Mouse (Mus musculus) bone marrow macrophage, adult 2 months (primary cell): ENCODE data around the gene Parva. TPM values are rescaled to one million over a fixed set of nuclear protein-coding genes. Genes with fewer than 3 reads are reported as not detected.

ENCODE experiments used
- H3K27ac ChIP-seq: 2 replicates; pipeline ENCODE4 v1.5.1; 2012; ENCODE audit warnings: low read depth, low read length; ENCODE audit not compliant: insufficient read depth
- H3K4me1 ChIP-seq: 2 replicates; pipeline ENCODE4 v1.6.1; 2012; ENCODE audit warnings: low read length; ENCODE audit not compliant: control insufficient read depth, insufficient read depth
- H3K4me3 ChIP-seq: 2 replicates; pipeline ENCODE4 v1.5.1; 2012; ENCODE audit warnings: mild to moderate bottlenecking, low read length, moderate library complexity; ENCODE audit not compliant: insufficient read depth
- CTCF ChIP-seq: IDR thresholded peaks from 2 replicates; pipeline ENCODE4 v1.5.1; 2012; ENCODE audit warnings: low read depth, mild to moderate bottlenecking, low read length, moderate library complexity
- POLR2A ChIP-seq: IDR thresholded peaks from 2 replicates; pipeline ENCODE4 v1.6.1; 2012; ENCODE audit warnings: mild to moderate bottlenecking, low read depth, low read length, borderline replicate concordance
- polyA plus RNA-seq: library from polyadenylated mRNA; stranded (reverse); fragments of >200 nt; gene quantifications from 2 replicates; pipeline ENCODE4 v1.2.4, GENCODE M21; 2012; ENCODE audit not compliant: missing spikeins, insufficient read depth, insufficient read length

Gene Parva
- polyA plus RNA-seq, 1 experiment = 0.71 TPM

DNA sequence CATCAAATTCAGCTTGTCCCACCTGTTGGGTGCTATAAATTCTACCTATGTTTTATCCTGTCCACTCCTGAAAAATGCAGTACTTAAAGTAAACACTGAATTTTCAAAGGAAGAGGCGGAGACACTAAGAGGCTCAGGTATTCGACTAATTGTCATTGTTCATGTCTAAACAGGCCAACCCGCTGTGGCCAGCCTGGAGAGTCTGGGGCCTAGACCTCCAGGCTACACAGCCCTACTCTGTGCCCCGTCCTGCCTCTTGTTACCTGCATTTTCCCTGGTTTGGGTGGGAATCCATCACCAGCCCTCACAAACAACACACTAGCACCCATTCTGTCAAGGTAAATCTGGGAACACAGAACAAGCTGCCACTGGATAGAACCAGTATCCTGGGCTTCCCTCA, 9.7 kb upstream of the Parva start:
- TF ChIP-seq POLR2A (no peak), CTCF (no peak)
- Histone ChIP-seq H3K4me3 (no peak overlapping the region), H3K4me1 (no peaks in the 10 kb centered on the region), H3K27ac (no peak overlapping the region)

DNA sequence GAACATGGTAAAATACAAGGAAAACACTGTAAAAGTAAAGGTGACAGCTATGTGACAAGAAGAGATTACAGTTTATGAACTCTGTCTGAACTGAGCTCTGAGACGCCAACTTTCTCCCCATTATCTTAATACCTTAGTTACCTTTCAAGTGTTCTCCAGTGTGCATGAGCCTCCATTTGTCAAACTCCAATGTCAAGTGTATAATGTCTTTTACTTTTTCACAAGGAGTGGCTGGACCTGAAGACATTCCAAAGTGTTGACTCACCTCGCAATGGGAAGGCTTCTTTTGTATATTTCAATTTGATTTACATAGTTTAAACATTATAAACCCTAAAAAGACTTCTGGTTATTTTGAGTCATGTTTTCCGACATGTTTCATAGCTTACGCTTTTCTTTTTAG, 3.9 kb upstream of the Parva start:
- no peak overlapping the region for H3K27ac ChIP-seq
- TF ChIP-seq POLR2A (no peak), CTCF (no peak)
- no peak overlapping the region for H3K4me3 ChIP-seq
- H3K4me1 ChIP-seq = no peaks in the 10 kb centered on the region

DNA sequence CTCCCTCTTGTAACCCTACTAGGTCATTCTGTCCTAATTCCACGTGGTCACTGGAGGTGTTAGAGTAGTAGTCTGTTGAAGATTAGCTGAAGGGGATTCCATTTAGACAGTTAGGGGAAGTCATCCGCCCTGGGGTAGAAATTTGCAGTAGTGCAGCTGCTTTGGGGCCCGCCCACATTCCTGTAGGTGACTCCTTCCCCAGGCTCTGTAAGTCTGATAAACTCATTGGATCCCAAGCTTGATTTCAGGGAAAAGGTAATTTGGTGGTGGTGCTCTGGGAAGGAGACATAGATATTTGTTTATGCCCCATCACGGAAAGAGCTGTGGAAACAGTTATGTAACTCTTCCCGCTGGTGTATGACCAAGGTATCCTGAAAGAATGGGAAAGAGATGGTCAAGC, 494 bp upstream of the Parva start:
- no peak for TF ChIP-seq POLR2A
- TF ChIP-seq CTCF = no peak
- Histone ChIP-seq H3K4me1 (no peaks in the 10 kb centered on the region), H3K4me3 (no peak overlapping the region), H3K27ac (no peak overlapping the region)

DNA sequence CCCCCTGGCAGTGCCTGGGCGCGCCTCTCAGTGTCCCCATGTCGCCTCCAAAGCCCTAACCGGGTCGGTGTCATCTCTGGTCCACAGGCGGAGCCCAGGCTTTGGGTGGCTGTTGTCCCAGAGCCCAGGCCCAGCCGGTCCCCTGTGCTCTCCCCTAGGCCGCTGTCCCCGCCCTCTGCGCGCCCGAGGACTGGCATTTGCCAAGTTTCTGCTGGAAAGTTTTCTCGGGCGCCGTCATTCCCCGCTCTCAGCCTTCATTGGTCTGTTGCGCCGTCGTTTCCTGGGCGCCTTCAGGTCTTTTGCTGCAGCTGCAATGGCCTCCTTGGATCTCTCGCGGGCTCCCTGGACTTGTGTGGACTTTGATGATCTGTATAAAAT, 842 bp downstream of the Parva start:
- TF ChIP-seq CTCF (no peak), POLR2A (no peak)
- Histone ChIP-seq H3K4me1 (no peaks in the 10 kb centered on the region), H3K4me3 (no peak overlapping the region; the same call in 1 of the 2 replicates), H3K27ac (no peak overlapping the region)

DNA sequence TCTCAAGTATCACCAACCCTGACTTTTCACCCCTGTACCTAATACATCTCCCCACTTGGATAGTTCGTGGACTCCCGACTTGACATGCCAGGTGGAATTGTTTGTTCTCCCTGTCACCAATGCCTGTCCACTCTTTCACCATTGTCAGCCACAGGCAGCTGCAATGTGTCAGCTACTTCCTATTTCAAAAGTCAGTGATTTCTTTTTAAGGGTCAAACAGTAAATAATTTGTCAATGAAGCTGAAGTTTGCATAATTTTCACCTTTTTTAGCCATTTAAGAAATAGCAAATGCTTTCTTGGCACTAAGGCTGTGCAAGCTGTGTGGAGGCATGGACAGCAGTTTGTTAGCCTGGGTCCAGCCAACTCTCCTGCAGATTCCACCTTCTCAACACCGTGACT, 12.5 kb downstream of the Parva start:
- TF ChIP-seq POLR2A (no peak), CTCF (no peak)
- Histone ChIP-seq H3K4me1 (no peaks in the 10 kb centered on the region), H3K4me3 (no peak overlapping the region), H3K27ac (no peak overlapping the region)

DNA sequence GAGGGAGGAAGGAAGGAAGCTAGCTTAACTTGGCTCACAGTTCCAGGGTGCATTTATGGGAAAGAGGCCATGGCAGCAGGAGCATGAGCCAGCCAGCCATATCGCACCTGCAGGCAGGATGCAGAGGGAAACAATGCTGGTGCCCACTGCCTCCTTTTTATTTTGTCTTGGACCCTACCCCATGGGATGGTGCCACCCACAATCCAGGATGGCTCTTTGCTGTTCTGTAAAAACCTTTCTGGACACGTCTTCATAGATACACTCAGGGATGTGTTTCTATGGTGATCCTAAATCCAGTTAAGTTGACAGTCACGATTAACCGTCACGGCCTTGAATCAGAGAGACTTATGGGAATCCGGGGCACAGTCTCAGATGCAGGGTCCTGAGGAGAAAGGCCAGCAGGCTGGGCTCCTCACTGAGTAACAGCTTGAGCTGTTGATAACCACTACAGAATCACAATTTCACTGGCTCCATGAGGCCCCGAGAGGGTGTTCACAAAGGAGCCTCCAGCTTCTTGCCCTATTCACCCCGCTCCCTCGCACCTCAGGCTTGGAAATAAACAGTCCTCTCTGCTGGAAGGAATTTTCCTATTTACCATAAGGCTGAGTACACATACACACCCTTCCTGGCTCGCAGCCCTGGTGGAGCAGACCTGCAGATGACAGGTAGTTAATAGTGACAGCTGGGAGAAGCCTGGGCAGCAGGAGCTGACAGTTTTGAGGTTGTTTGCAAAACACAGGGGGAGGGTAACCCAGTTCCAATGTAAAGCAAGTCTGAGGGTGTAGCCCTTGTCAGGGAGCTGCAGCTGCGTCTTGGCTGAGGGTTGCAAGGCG, 17.1 kb downstream of the Parva start:
- no peak for TF ChIP-seq POLR2A
- no peak for TF ChIP-seq CTCF
- no peak overlapping the region for H3K4me3 ChIP-seq
- H3K27ac ChIP-seq = no peak overlapping the region
- no peaks in the 10 kb centered on the region for H3K4me1 ChIP-seq

DNA sequence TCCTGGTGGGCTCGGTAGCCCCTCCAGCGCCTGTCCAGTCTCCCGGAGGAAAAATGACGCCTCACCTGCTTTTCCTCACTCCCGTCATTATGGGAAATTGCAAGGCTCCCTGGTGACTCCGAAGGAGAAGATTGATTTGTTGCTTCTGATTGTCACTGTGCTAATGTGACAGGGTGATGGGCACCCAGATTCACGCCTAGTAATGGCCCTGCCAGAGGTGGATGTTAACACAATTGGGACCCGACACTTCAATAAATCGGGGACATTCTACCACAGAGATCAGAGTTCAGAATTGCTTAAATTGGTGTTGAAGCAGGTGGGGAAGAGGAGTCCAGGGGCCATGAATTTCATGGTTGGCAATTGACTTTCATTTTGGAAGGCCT, 17.7 kb downstream of the Parva start:
- H3K4me3 ChIP-seq = no peak overlapping the region
- TF ChIP-seq CTCF = no peak
- no peak for TF ChIP-seq POLR2A
- H3K27ac ChIP-seq = no peak overlapping the region
- H3K4me1 ChIP-seq = no peaks in the 10 kb centered on the region

DNA sequence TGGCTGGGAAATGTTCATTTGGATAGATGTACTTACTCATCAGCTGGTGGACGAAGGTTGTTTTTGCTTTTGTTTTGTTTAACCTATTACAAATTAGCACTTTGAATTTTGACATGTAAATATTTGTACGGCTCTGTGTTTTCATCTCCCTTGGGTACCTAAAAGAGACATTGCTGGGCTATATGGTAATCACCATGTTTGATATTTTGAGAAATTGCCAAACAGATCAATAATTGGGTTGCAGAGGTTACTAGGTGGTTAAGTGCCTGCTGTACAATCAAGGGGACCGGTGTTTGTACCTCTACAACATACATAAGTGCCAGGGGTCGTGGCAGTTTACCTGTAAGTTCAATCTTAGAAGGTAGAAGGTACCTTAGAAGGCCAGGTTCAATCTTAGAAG, 19.2 kb downstream of the Parva start:
- TF ChIP-seq CTCF (no peak), POLR2A (no peak)
- no peak overlapping the region for H3K4me3 ChIP-seq
- H3K4me1 ChIP-seq = no peaks in the 10 kb centered on the region
- no peak overlapping the region for H3K27ac ChIP-seq

DNA sequence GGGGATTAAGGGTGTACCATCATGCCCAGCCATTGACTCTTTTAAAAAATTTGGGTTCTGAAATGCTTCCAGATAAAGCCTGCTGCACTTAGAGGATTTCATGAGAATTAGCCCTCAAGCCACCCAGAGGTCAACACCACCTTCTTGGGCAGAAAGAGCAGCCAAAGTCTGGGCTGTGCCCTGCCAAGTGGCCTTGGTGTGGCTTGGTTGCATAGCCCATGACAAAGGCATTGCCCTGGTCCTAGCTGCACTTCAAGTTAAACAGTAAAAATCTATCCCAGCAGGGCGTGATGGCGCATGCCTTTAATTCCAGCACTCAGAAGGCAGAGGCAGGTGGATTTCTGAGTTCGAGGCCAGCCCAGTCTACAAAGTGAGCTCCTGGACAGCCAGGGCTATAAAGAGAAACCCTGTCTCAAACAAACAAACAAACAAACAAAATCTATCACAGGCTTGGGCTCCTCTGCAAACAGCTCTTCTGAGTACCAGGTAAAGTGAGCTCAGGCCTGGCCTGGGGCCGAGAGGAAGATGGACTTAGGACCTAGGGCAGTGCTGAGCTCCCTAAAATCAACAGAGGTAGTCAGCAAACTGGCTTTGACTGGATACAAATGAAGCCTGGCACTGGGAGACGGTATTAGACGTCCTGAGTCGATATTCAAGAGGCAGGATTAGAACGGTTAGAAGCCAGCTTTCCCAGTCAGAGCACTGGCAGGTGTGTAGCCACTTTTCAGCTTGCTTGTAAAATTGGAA, 22.8 kb downstream of the Parva start:
- Histone ChIP-seq H3K4me3 (no peak overlapping the region), H3K4me1 (no peaks in the 10 kb centered on the region), H3K27ac (no peak overlapping the region)
- TF ChIP-seq POLR2A (no peak), CTCF (no peak)

DNA sequence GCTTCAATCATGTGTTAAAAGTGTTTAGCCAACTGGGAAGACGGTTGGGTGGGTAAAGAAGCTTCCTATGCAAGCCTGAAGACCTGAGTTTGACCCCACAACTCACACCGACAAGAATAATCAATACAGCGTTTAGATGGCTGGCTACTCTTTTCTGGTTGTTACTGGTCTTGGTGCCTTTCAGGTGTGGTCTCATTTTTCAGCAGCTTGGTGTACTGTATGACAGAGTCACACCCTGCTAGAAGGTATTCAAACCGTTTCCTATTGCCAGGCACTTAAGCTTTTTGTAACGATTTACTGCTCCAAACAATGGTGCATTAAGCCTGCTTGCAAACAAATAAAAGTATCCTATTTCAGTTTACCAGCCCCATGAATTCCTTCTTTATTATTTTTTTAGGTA, 25.2 kb downstream of the Parva start:
- TF ChIP-seq POLR2A = no peak
- TF ChIP-seq CTCF = no peak
- H3K27ac ChIP-seq = no peak overlapping the region

DNA sequence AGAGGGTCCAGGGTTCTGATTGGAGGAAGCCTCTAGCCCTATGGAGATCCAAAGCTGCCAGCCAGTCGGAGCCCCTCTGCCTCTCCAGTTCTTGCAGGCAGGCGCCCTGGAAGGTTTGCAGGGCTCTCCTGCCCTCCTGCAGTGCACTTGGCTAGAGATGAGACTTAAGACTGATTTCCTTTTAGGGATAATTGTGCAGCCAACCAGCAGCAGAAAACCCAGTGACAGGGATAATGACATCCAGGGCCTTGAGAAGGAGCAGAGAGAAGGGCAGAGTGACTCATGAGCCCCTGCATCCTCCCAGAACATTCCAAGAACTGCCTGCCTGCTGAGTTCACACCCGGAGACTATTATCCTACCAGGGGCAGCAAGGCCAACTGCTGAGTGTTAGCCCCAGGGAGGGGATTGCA, 26.5 kb downstream of the Parva start:
- Histone ChIP-seq H3K4me3 (no peak overlapping the region), H3K4me1 (no peaks in the 10 kb centered on the region), H3K27ac (no peak overlapping the region)
- no peak for TF ChIP-seq POLR2A
- no peak for TF ChIP-seq CTCF

More for the DNA sequence above, 25.2 kb downstream of the Parva start:
- Histone ChIP-seq H3K4me1 (no peaks in the 10 kb centered on the region), H3K4me3 (no peak overlapping the region)
